Mouse (Mus musculus): ENCODE data around the gene Rbm33.

Gene Rbm33

DNA sequence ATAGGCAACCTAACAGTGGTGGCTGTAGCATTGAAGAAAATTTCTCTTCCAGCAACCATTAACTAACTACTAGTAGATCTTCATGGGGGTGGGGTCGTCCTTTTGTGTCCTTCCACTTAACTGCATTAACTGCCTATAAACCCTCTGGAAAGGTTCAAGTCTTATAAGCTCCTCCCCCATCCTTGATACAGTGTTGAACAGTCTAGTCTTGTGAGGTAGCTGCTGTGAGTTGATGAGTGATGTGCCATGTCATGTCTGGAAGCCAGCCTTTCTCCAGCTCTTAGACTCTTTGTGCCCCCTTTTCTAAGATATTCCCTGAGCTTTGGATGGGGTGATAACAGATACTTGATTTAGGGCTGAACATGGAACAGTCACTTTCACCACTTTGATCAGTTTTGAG is 7.5 kb downstream of the Rbm33 start:
- in situ Hi-C loops (cut with MboI, MseI), result no loop called here

DNA sequence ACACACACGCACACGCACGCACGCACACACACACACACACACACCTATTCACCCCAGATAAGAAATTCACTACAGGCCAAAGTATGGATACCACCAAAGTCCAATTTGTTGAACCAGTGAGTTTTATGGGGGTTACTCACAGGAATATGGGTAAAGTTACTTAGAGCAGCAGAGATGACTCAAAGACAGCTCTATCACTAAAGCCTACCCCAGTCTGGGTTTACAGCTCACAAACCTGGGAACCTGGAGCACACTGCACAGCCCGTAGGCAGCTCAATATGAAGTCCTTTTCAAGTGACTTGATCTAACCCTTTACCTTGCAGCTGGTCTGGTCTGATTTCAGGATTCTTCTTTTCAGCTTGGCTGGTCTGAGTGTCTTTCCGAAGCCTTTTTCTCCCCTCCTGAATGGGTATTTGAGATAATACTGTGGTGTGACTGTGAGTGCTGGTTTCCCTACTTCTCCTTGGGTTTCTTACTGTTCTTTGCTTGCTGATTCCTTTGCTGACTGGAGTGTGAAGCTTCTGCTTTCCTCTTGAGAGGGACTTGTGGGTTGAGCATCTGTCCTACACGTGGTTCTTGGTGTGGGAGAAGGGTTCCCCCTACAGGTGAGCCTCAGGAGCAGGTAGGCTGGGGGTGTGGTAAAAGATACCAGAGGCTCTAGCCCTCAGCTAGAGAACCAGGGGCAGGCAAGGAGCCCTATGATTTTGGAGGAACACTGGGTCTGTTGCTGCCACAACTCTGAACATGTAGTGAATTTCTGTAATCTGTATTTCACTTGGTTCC is 12.3 kb downstream of the Rbm33 start:
- in situ Hi-C loops (cut with MboI, MseI), result no loop called here

GRCm38 (mm10) chr5:28333731-28334130 is 16.8 kb downstream of the Rbm33 start:
- in situ Hi-C loops (cut with MboI, MseI), result no loop called here

- in situ Hi-C loops (cut with MboI, MseI), result no loop called here
These were observed 35.1 kb downstream of the Rbm33 start for GRCm38 (mm10) chr5:28351857-28352513.

DNA sequence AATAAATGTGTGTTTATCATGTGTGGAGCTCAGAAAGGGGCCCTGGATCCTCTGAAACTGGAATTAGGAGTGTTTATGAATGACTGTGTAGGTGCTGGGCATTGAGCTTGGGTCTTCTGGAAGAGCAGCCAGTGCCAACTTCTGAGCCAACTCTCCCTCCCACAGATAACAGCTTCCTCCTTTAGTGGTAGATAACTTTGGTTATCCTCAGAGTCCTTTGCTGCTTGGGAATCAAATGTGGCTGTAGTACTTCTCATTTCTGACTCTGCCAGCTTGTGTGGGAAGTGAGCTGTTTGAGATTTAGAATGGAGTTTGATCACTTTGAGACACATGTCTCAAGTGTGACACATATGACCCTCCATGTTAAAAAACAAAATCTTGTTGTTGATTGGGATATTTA is 38.7 kb downstream of the Rbm33 start:
- in situ Hi-C loops (cut with MboI, MseI), result no loop called here

DNA sequence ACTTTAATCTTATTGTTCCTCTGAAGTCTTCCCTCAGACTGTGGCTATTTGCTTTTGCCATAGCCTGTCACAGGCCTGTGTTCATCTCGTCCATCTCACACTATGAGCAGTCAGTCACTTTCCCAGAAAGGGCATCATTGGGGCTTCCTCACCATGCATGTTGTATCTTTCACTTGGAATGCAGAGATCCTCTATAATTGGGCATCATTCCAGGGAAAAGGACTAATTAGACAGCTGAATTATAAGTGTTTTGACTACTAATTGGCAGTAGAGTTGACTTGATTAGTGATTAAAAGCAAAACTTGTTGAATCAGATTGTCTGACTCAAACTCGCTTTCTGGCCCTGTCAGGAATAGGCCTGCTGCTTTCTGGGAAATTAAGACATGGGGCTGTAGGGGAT is 43.8 kb downstream of the Rbm33 start:
- in situ Hi-C loops (cut with MboI, MseI), result no loop called here

DNA sequence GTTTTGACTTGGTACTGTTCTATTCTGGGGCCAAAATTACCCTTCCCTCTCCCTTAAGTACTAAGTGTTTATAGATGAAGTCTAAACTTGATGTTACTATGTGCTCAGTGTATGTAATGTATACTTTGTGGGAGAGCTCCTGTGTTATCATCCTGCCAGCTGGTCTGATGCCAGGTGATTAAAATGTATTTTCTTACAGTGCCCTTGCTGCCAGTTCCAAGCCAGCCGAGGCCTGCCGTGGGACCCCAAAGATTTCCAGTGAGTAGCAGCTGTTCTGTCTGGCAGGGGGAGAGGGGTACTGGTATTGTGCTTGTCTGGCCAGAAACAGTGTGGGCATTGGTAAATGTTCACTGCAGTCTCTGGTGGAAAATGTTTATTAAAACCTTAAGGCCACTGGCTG is 51.1 kb downstream of the Rbm33 start:
- in situ Hi-C loops (cut with MboI, MseI), result no loop called here

DNA sequence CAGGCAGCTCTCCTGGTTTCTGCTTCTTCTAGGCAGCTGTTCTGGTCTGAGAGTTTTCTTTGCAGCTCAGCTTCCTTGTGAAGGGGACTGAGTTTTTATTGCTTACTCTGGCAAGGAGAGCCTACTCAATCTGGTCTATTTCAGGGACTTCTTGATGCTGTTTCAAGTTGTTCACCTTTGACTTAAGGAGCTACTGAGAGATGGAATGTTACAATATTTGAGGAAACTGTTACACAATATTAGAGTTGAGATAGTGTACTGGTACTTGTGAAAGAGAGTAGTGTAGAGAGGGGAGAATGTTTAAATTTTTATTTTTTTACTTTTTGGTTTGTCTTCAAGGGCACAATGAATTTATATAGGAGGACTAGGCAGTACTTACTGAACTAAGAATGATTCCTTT is 53.9 kb downstream of the Rbm33 start:
- in situ Hi-C loops (cut with MboI, MseI), result no loop called here

GRCm38 (mm10) chr5:28372172-28372664 is 55.3 kb downstream of the Rbm33 start:
- in situ Hi-C loops (cut with MboI, MseI), result no loop called here

DNA sequence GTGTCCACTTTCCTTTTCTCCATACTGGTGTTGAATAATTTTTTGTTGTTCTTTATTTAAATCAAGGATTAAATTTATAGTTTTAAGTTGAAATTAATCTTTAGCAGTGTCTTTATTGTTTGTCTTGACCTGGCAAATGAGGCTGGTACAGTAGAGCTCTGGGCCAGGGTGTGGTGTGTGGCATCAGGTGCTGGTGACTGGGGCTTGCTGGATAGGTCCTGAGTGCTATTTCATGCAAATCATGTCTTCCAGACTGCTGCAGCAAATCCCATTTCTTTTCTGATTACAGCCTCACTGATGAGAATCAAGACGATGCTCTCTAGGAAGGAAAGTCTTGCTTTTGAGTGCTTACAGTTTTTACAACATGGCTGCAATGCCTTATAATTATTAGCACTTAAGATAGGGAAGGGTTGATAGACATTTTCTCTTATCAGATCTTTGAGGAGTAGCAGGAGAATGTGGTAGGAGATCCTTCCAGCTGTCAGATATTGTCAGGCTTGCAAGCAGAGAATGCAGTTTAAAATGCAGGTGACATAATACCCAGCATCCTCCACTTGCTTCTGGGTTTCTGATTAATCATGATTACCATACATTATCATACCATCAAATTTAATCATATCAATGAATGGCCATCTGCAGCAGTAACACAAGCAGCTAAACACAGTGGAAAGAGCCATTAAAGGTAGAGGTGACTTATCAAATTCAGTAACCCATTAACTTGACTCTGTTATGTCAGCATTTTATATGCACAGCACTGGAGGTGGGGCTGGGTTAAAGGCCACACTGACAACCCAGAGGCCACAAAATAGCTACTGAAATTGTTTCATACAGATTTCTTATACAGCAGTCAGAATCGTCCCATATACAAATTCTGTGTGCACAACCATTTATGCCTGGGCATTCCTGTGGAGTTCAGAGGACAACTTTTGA is 56.8 kb downstream of the Rbm33 start:
- in situ Hi-C loops (cut with MboI, MseI), result no loop called here

GRCm38 (mm10) chr5:28377299-28377698 is 60.4 kb downstream of the Rbm33 start:
- in situ Hi-C loops (cut with MboI, MseI), result no loop called here

DNA sequence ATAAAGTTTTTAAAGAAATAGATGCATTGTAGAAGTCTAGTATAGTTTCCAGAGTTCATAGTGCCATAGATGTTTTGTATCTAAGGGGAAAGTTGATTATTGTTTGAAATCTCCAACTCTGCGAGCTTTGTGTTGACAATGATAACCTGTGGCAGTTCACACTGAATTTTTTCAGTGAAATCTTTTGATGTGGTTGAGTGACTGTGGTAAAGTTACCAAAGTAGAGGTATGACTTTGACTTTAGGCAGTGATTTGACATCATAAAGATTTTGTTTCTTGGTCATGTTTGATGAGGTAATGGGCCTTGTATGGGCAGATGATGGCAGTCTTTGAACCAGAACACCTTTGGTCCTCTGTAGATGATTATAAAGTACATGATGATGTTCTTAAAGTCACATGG is 65.4 kb downstream of the Rbm33 start:
- in situ Hi-C loops (cut with MboI, MseI), result no loop called here

DNA sequence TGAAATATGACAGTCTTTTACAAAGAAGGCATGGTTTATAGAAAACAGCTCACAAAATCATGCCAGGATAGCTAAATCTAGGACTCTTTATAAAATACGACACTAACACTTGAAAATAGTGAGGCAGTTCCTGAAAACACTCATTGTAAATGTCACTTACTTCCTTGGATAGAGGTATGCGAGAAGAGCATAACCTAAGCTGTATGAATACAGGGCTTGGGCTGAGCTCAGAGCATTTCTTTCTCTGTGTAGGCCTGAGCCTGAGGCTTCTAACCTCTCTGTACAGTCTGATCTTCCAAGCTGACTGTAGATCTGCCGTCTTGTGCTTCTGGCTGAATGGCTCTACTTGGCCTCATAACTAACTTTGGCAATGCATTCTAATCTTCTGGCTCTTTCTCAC is 69.9 kb downstream of the Rbm33 start:
- in situ Hi-C loops (cut with MboI, MseI), result loop anchor here (5.0 kb wide), 1 partner anchor 104 kb away; no protein-coding TSS in a partner anchor

GRCm38 (mm10) chr5:28387531-28388179 is 70.7 kb downstream of the Rbm33 start:
- in situ Hi-C loops (cut with MboI, MseI), result loop anchor here (5.0 kb wide), 1 partner anchor 105 kb away; no protein-coding TSS in a partner anchor

DNA sequence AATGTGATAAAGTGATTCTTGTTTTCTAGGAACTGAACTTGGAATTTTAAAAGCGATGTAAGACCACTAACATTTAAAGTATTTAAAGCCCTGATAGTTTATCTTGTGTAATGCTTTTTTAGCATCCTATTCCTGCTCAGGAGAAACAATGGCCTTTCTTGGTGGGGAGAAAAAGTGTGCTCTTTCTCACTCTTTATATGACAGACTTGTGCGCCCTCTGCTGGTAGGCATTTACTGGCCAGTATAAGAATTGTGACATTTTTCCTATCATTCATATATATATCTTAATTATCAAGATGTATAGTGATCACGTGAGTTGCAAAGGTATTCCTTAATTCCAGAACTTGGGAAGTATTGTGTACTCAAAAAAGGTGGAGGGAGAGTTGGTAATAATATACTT is 71.3 kb downstream of the Rbm33 start:
- in situ Hi-C loops (cut with MboI, MseI), result loop anchor here (5.0 kb wide), 1 partner anchor 106 kb away; no protein-coding TSS in a partner anchor

- in situ Hi-C loops (cut with MboI, MseI), result no loop called here
These were observed 73.3 kb downstream of the Rbm33 start for GRCm38 (mm10) chr5:28390189-28390588.

DNA sequence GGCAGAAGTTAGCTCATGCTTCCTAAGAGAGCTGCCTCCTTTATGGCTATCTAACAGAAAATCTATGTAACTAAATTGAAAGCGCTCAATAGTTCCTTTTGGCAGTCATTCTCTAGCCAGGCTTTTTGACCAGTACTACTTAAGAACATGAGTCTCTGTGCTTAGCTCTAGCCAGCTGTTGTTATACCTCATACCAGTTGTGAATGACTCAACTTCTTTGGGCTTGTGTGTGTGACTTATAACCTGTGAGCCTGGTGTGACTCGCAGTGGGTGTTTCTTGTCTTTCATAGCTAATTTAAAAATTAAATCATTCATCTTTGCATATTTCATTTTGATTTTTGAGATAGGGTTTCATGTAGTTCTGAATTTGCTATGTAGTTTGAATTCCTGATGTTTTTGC is 80.4 kb downstream of the Rbm33 start:
- in situ Hi-C loops (cut with MboI, MseI), result no loop called here

DNA sequence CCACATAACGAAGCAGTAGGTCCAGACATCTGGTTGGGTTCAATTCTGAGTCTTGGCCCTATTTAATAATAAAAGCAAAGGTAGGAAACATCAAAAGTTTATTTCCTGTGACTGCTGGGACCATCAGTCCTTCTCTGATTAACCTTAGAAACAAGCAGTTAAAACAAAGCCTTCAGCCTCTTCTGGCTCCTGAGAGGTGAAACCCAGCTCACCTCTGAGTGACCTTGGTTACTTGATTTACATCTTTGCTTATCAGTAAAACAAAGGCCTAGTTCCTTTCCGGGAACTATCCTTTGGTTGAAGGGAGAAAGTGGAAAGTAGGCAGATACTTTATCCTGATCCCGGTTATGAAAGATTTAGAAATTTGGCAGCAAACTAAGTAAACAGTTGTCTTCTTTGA is 81.8 kb downstream of the Rbm33 start:
- in situ Hi-C loops (cut with MboI, MseI), result no loop called here

- in situ Hi-C loops (cut with MboI, MseI), result no loop called here
These were observed 82.7 kb downstream of the Rbm33 start for GRCm38 (mm10) chr5:28399451-28400115.

- in situ Hi-C loops (cut with MboI, MseI), result no loop called here
These were observed 85.8 kb downstream of the Rbm33 start for GRCm38 (mm10) chr5:28402756-28403155.

- in situ Hi-C loops (cut with MboI, MseI), result no loop called here
These were observed 89.7 kb downstream of the Rbm33 start for GRCm38 (mm10) chr5:28406662-28407061.
